Mouse (Mus musculus): ENCODE measurements at regions not wholly inside any gene's neighbourhood (a gene's known extent, or its start where the extent isn't known, plus 50 kb on each side); places are given as distances from the start of the nearest gene placed in this dataset.
"Not testable (repeated sequence)": the region's sequence is repeated elsewhere in the genome, so short reads cannot be mapped to it uniquely, and the experiment has no call there.

DNA sequence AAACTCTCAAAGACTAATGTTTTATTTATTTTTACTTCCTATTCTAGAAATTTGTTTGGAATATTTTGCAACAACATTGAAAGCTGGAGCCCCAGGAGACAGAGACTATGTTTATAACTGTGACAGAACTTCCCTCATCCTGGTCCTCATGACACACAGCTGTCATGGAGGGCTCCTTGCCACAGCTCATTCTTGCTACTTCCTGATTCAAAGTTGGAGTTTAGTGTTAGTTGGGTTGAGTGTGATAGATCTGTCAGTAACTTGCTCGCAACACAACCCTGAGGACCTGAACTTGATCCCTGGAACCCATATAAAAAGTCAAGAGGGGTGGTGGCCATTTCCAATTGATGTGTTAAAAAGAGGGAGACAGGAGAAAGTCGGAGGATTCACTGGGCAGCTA, 328.3 kb upstream of the Nox3 start:
- DNase-seq, result no peak

GRCm38 (mm10) chr17:4029202-4029601, 333.1 kb upstream of the Nox3 start:
- no peak for DNase-seq

DNA sequence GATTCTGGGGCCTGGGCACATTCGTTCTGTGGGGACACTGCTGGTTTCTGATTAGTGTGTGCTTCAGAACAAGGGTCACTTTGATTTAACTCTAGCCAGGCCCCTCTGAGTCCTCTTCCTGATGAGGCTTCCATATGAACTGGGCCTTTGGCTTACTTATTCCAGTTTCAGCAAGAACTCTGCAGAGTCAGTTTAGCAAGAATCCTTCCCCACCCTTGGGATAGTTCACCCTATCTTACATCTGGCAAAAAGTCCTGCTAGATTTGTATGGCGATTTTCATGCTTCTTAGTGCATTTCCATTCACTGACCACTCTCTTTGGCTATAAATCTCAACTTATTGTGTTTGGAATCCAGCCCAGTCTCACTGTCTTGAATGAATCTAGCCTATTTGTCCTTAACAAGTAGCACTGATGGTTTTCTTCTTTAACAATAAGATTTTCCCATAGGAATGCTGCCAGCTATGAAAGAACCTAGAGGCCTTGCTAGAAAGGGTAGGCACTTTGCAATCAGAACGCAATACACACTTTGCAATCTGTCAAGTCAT, 338.8 kb upstream of the Nox3 start:
- DNase-seq, result no peak

- DNase-seq, result peak; percentile 8 to 10
Observed at GRCm38 (mm10) chr17:4040104-4040664, 344.1 kb upstream of the Nox3 start.

GRCm38 (mm10) chr17:4060186-4060585, 364.1 kb upstream of the Nox3 start:
- DNase-seq, result not testable (repeated sequence)

- no peak for DNase-seq
Observed at GRCm38 (mm10) chr17:4073381-4073780, 377.3 kb upstream of the Nox3 start.

DNA sequence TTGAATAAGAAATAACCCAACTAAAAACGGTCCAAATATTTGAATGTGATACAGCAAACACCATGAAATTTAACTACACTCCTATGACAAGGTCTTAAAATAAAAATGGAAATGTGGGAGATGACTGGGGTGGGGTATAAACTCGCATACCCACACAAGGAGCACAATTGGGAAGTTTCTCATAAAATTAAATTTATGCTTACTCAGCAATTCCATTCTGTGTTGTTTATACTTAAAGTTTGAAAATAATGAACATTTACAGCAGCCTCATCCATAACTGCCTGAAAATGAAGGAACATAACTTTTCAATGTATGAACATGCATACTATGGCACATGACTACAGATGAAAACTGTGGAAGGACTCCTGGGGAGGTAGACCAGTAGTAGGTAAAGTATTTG, 384.5 kb upstream of the Nox3 start:
- no peak for DNase-seq

GRCm38 (mm10) chr17:4094621-4095020, 398.6 kb upstream of the Nox3 start:
- no peak for DNase-seq

GRCm38 (mm10) chr17:4103321-4103720, 407.3 kb upstream of the Nox3 start:
- DNase-seq, result no peak

- peak; percentile 24 to 63 for DNase-seq
Observed at GRCm38 (mm10) chr17:4109263-4109662, 413.2 kb upstream of the Nox3 start.

DNA sequence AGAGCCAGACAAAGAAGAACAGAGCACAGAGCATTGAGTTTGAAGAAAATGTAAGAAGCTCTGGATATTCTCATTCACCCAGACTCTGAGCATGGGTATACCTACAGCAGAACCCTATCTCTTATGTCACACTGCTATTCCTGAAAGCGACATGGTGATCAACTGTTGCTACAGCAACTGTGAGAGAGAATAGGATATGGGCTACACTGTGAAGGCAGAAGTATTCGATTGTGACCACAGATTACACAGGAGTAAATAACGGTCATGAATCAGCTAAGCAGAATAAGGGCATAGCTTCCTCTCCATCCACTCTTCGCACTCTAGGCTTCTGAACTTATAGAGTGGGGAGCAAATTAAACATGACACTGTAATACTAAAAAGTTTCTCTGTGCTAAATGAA, 417.0 kb upstream of the Nox3 start:
- no peak for DNase-seq

DNA sequence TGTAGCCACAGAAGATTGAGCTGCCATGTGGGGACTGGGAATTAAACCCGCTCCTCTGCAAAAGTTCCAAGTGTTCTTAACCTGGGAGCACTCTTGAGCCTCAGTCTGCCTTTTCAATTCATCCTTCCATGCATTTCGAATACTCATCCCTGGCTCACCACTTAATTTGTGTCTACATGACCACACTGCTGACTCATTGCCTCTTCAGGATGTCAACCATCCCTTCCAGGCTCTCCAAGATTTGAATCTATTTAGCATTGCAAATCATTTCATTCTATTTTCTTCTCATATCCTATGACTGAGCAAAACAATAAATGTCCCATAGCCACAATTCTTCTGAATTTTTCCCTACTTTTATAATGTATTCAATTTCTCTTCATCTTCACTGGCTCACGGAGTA, 420.4 kb upstream of the Nox3 start:
- no peak for DNase-seq

DNA sequence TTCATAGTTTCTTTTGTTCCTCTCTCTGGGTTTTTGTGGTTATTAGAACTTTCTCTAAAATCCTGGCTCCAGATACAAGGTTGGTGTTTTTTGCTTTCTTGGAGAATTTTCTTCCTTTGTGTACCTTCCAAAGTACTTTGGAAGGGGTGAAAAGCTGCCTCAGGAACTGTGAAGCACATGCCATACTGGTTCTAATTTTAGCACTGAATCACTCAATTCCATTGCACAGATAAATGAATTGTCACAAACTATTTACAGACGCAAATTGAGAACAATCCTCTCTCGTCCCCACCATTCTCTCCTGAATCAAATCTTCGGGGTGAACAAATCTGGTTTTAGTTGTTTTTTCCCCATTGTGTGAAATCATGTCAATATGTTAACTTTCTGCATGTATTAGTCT, 437.6 kb upstream of the Nox3 start:
- no peak for DNase-seq

DNA sequence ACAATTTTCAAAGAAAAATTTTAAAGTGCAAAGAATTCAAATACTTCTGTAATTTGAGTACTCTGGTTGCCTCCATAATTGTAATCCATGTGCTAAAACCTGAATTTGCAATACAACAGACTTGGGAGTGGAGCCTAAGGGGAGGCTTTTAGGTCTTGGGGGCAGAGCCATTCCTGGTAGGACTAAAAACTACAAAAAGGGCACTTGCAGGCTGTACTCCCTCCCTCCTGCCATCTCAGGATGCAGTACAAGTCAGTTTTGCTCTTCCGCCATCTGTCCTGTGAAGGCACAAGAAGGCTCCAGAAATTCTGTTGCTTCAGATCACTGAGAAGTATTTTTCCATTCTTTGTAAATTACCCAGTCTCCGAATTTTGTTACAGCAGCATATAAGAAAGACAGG, 467.4 kb upstream of the Nox3 start:
- no peak for DNase-seq

DNA sequence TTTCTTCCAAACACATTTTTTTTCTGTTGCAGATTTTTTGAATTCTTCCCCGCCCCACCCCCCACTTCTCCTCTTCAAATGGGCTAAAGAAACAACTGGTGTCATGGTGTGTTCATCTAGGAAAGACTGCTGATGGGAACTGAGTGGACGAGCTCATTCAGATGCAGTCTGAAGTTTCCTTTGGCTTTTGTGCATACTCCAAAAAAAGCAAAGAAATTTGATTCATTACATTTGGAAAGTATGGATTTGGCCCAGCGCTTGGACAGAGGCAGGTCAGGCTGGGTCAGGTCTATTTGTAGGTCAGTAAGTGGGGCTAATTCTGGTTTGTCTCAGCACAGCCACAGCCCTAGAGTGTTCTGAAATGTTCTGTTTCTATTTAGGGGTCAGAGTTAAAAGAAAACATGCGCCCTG, 477.9 kb upstream of the Nox3 start:
- DNase-seq, result no peak

DNA sequence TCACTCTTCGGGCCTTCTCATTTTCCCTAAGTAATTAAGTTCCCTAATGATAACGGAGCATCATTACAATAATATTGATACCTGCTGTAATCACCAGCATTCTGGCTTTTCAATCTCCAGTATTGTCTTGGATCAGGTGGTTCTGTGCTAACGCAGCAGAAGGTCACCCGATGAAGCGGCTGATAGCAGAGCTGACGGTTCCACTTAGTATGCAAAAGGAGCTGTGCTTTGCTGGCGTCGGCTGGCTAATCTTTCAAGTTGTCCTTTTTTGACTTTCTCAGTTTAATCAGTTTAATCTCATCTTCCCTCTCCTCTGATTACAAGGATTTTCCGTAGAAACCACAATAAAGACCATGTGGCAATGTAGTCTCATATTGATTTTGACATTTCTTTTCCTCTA, 478.9 kb upstream of the Nox3 start:
- DNase-seq, result no peak

GRCm38 (mm10) chr17:4176524-4176923, 480.5 kb upstream of the Nox3 start:
- no peak for DNase-seq

DNA sequence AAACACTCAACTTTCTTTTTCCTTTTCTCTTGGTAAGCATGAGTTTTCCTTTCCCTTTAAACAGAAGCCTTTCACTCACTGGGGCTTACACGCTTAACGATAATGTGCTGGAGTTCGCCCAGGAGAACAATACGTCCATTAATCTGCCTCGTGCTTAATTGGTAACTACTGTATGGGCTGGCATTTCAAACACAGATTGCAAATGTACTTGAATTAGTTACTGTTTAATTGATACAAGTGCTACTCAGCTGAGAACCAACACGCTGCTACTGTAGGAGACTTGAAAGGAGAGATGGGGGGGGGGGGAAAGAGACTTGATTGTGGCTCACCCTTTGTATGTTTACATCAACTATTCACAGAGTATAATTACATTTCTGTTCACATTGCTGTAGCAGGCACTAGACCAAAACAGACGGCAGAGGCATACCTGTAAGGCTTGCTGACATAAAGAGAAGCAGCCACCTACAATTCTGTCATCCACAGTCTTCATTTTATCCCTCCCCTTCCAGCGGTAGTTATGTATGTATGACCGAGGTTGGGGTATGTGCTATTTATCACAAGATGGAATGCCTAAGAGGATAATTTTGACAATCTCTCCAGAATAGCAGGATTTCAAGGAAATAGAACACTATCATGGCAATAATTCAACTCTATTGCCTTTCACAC, 481.6 kb upstream of the Nox3 start:
- DNase-seq, result no peak

DNA sequence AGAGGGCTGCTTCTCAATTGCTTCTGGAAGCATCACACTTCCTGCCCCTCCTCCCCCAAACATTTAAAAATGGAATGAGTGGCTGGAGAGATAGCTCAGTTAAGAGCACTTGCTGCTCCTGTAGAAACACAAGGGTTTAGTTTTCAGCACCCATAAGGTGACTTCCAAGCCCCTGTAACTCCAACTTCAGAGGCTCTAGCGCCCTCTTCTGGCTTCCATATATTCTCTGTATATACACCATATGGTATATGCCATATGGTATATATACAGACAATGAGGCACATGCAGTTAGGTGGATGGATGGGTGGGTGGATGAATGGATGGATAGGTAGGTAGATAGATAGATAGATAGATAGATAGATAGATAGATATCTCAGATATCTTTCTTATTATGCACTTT, 483.2 kb upstream of the Nox3 start:
- no peak for DNase-seq

GRCm38 (mm10) chr17:4182106-4182505, 486.0 kb upstream of the Nox3 start:
- no peak for DNase-seq

DNA sequence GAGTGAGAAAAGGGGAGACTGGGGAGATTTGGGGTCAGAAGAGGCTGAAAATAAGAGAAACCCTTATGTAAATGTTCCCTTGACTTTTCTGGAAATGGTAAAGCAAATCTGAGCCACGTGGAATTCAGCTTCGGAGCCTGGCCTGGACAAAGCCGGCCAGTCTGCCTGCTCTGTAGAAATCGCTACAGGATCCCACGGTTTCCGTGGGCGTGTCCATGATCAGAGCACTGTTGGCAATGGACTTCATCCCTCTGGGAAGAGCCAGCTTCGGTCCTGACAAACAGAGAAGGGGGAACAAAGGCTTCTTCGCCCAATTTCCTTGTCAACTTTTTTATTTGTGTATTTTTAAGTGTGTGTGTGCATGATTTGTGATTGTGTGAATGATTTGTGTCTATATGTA, 490.7 kb upstream of the Nox3 start:
- peak; percentile 38 to 64 for DNase-seq

GRCm38 (mm10) chr17:4187606-4188005, 491.5 kb upstream of the Nox3 start:
- peak; percentile 59 to 79 for DNase-seq

DNA sequence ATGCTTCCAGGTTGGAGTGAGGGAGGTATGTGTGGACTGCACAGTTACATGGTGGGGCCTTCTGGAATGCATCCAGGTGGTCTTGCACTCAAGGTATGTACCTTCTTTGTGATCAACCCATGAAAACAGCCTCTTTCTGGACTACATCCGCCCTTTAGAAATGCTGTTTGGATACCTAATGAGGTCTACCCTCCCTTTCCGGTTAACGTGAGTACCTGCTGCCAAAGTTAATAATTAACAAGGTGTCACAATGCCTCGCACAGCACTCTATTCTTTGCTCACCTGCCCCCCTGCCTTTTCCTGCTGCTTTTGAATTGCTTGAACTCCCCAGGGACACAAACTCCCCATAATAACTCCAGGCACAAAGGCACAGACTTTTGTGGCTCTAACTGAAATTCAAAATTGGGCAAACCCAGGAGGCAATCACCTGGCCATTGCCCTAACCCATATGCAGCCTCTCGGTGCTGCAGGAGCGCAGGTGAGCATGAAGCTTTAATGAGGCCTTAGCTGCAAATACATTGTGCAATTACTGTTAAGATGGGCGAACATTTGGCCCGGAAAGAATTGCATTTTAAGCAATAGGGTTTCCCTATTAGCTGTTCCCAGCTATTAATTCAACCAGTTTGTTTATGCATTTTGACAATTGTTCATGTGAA, 500.9 kb upstream of the Nox3 start:
- DNase-seq, result no peak

GRCm38 (mm10) chr17:4198001-4198400, 501.9 kb upstream of the Nox3 start:
- no peak for DNase-seq

Data from cerebellum, postnatal 14 days (tissue).